Comparison of ENCODE assay signal across 8 mouse cellular contexts in genomic region chr8:105856168-105856835, GRCm38 (mm10). TPM values are rescaled to one million over a fixed set of nuclear protein-coding genes. Genes with fewer than 3 reads are reported as not detected.
DNase-seq lines count a peak whose midpoint lies in the region; ATAC-seq and TF ChIP-seq lines count a peak whose summit lies in the region.

No protein-coding gene starts in this region.

- WGBS in hindbrain, embryonic 15.5 days = 24% methylated on average over 15 of the region's 15 CpGs
- 26% methylated on average over 15 of the region's 15 CpGs for WGBS in midbrain, embryonic 15.5 days

- H3K9ac ChIP-seq in hindbrain, embryonic 15.5 days = peak overlapping the region; percentile 68
- peak overlapping the region; percentile 82 for H3K9ac ChIP-seq in midbrain, embryonic 15.5 days

- TF ChIP-seq CTCF in layer of hippocampus, adult 2 months (conservative IDR thresholded peaks at IDR 0.05) = no peak
- no peak for TF ChIP-seq CTCF in cortical plate, adult 2 months (IDR thresholded peaks at IDR 0.05; ENCODE audit: extremely low read depth, insufficient read depth, low read length)

- no peaks in the 10 kb centered on the region for H3K36me3 ChIP-seq in hindbrain, embryonic 15.5 days
- H3K36me3 ChIP-seq in midbrain, embryonic 15.5 days (replicated peaks) = no peaks in the 10 kb centered on the region

- H3K4me1 ChIP-seq in cortical plate, adult 2 months (ENCODE audit: control insufficient read depth, insufficient read depth, low read length) = peaks cover 4% of the 10 kb centered on the region; the same call in 1 of the 2 replicates
- H3K4me1 ChIP-seq in hindbrain, embryonic 15.5 days (replicated peaks) = peaks cover 56% of the 10 kb centered on the region
- peaks cover 52% of the 10 kb centered on the region for H3K4me1 ChIP-seq in midbrain, embryonic 15.5 days

- peak overlapping the region; percentile 91 for H3K4me3 ChIP-seq in layer of hippocampus, adult 2 months
- peak overlapping the region; percentile 62 for H3K4me3 ChIP-seq in cortical plate, adult 2 months (ENCODE audit: insufficient read depth, low read length)
- peak overlapping the region; percentile 57 for H3K4me3 ChIP-seq in hindbrain, embryonic 15.5 days
- peak overlapping the region; percentile 90 for H3K4me3 ChIP-seq in midbrain, embryonic 15.5 days

- peak overlapping the region; percentile 96 for H3K27ac ChIP-seq in layer of hippocampus, adult 2 months
- no peak overlapping the region for H3K27ac ChIP-seq in cortical plate, adult 2 months (ENCODE audit: insufficient read depth, low read length)
- peak overlapping the region; percentile 89 for H3K27ac ChIP-seq in hindbrain, embryonic 15.5 days (replicated peaks)
- peak overlapping the region; percentile 87; the same call in 1 of the 2 replicates for H3K27ac ChIP-seq in midbrain, embryonic 15.5 days

- no peaks in the 10 kb centered on the region for H3K27me3 ChIP-seq in hindbrain, embryonic 15.5 days
- no peaks in the 10 kb centered on the region for H3K27me3 ChIP-seq in midbrain, embryonic 15.5 days (replicated peaks)

- H3K4me2 ChIP-seq in hindbrain, embryonic 15.5 days = peak overlapping the region; percentile 98
- H3K4me2 ChIP-seq in midbrain, embryonic 15.5 days = peak overlapping the region; percentile 81

- no peak for DNase-seq in layer of hippocampus, adult 2 months (ENCODE audit: low spot score in 2 of 2)
- DNase-seq in layer of hippocampus, adult 8-10 months (ENCODE audit: low spot score in 2 of 2) = no peak
- no peak for DNase-seq in ovary, postnatal 36 days (ENCODE audit: low spot score)
- DNase-seq in adrenal gland, postnatal 4 days (ENCODE audit: low spot score in 2 of 2) = no peak
- no peak for DNase-seq in Muller cell, postnatal 12 days (ENCODE audit: inconsistent ontology term)

- TF ChIP-seq POLR2A in cortical plate, adult 2 months (IDR thresholded peaks at IDR 0.05; ENCODE audit: extremely low read depth, insufficient read depth, low read length) = no peak

- H3K9me3 ChIP-seq in hindbrain, embryonic 15.5 days = no peaks in the 10 kb centered on the region
- H3K9me3 ChIP-seq in midbrain, embryonic 15.5 days = no peaks in the 10 kb centered on the region

- ATAC-seq in hindbrain, embryonic 15.5 days (ENCODE audit: low FRiP score, low read depth) = no peak
- ATAC-seq in midbrain, embryonic 15.5 days (replicated peaks) = no peak

RNA-seq across cellular contexts. Expression of gene Thap11, which starts 1.4 kb away (rescaled TPM):
- 10 to 100 TPM; 37.2 to 38.9 TPM for total RNA-seq in layer of hippocampus, adult 2 months (2021)
- 10 to 100 TPM; 36.4 to 39.7 (median 38.3) TPM for total RNA-seq in layer of hippocampus, adult 8-10 months (2022)
- polyA plus RNA-seq in cortical plate, adult 2 months (2012; rRNA removed) = 48.0 and 49.7 TPM in 2 replicates
- polyA plus RNA-seq in hindbrain, embryonic 15.5 days (2015; fragmentation: Nextera tagmentation; extraction: Ambion mirVana) = 54.9 and 56.3 TPM in 2 replicates
- polyA plus RNA-seq in midbrain, embryonic 15.5 days (2015; fragmentation: Nextera tagmentation; extraction: Ambion mirVana) = 56.2 and 58.6 TPM in 2 replicates
- 10 to 100 TPM; 40.0 to 42.2 TPM for total RNA-seq in adrenal gland, postnatal 4 days (2021)

RNA-seq across cellular contexts. Expression of gene Cenpt, which starts 3.2 kb away (rescaled TPM):
- 10 to 100 TPM; 14.6 to 16.0 TPM for total RNA-seq in layer of hippocampus, adult 2 months (2021)
- 10 to 100 TPM; 11.6 to 18.5 (median 14.0) TPM for total RNA-seq in layer of hippocampus, adult 8-10 months (2022)
- 33.2 and 33.6 TPM in 2 replicates for polyA plus RNA-seq in cortical plate, adult 2 months (2012; rRNA removed)
- 52.2 and 56.9 TPM in 2 replicates for polyA plus RNA-seq in hindbrain, embryonic 15.5 days (2015; fragmentation: Nextera tagmentation; extraction: Ambion mirVana)
- 55.2 and 58.7 TPM in 2 replicates for polyA plus RNA-seq in midbrain, embryonic 15.5 days (2015; fragmentation: Nextera tagmentation; extraction: Ambion mirVana)
- total RNA-seq in adrenal gland, postnatal 4 days (2021) = 10 to 100 TPM; 15.9 to 21.7 TPM

RNA-seq across cellular contexts. Expression of gene Nutf2, which starts 4.1 kb away (rescaled TPM):
- total RNA-seq in layer of hippocampus, adult 2 months (2021) = 10 to 100 TPM; 33.5 to 40.8 TPM
- 10 to 100 TPM; 12.8 to 36.2 (median 22.6) TPM for total RNA-seq in layer of hippocampus, adult 8-10 months (2022)
- 85.1 and 86.1 TPM in 2 replicates for polyA plus RNA-seq in cortical plate, adult 2 months (2012; rRNA removed)
- polyA plus RNA-seq in hindbrain, embryonic 15.5 days (2015; fragmentation: Nextera tagmentation; extraction: Ambion mirVana) = 150 and 157 TPM in 2 replicates
- polyA plus RNA-seq in midbrain, embryonic 15.5 days (2015; fragmentation: Nextera tagmentation; extraction: Ambion mirVana) = 148 and 152 TPM in 2 replicates
- 10 to 100 TPM; 53.1 to 57.4 TPM for total RNA-seq in adrenal gland, postnatal 4 days (2021)

RNA-seq across cellular contexts. Expression of gene Edc4, which starts 24.4 kb away (rescaled TPM):
- total RNA-seq in layer of hippocampus, adult 2 months (2021) = 10 to 100 TPM; 69.0 to 70.4 TPM
- 10 to 100 TPM; 65.0 to 72.8 (median 69.3) TPM for total RNA-seq in layer of hippocampus, adult 8-10 months (2022)
- 71.3 and 74.7 TPM in 2 replicates for polyA plus RNA-seq in cortical plate, adult 2 months (2012; rRNA removed)
- 50.1 and 52.2 TPM in 2 replicates for polyA plus RNA-seq in hindbrain, embryonic 15.5 days (2015; fragmentation: Nextera tagmentation; extraction: Ambion mirVana)
- polyA plus RNA-seq in midbrain, embryonic 15.5 days (2015; fragmentation: Nextera tagmentation; extraction: Ambion mirVana) = 52.9 and 61.9 TPM in 2 replicates
- total RNA-seq in adrenal gland, postnatal 4 days (2021) = 10 to 100 TPM; 50.3 to 51.3 TPM

RNA-seq across cellular contexts. Expression of gene Tsnaxip1, which starts 28.8 kb away (rescaled TPM):
- total RNA-seq in layer of hippocampus, adult 2 months (2021) = under 1 TPM; 0.22 to 0.28 TPM
- total RNA-seq in layer of hippocampus, adult 8-10 months (2022) = under 1 TPM in 3 of 4 experiments, not detected in 1; 0.18 to 0.49 (median 0.31) TPM
- polyA plus RNA-seq in cortical plate, adult 2 months (2012; rRNA removed) = 0.11 and 0.31 TPM in 2 replicates
- polyA plus RNA-seq in hindbrain, embryonic 15.5 days (2015; fragmentation: Nextera tagmentation; extraction: Ambion mirVana) = 0.62 and 1.1 TPM in 2 replicates
- polyA plus RNA-seq in midbrain, embryonic 15.5 days (2015; fragmentation: Nextera tagmentation; extraction: Ambion mirVana) = 0.64 and 1.0 TPM in 2 replicates
- not detected for total RNA-seq in adrenal gland, postnatal 4 days (2021)
